In the genomic region with DNA sequence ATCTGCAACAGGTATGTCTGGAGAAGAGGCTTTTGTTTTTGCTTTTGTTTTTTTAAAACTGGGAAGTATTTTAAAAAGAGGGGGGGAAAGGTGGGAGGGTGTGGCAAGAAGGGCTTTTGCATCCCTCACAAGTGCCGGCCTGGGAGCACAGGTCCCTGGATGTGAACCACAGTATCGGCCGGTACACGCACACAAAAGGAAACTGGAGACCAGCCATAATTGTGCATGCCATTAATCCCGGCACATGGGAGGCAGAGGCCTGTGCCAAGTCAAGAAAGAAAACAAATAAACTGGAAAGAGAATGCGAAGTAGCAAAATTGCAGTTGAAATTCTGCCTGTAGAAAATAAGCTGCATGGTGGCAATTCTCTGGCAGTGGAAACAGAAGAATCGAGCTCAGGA, we compare ENCODE assay signal across 19 mouse cellular contexts. TPM values are rescaled to one million over a fixed set of nuclear protein-coding genes. Genes with fewer than 3 reads are reported as not detected.
DNase-seq lines count a peak whose midpoint lies in the region; ATAC-seq and TF ChIP-seq lines count a peak whose summit lies in the region.
"Had no signal": no experiment of that assay in that cellular context is flagged by ENCODE, and none has a peak within 500 bp of the region (broad histone marks: within the 10 kb centered on the region; RNA-seq: fewer than 3 reads in every experiment).

No protein-coding gene starts in this region.

- H3K27me3 ChIP-seq in heart, embryonic 16.5 days (ENCODE audit: control insufficient read depth, insufficient read depth, low read length), result no peaks in the 10 kb centered on the region
- no peaks in the 10 kb centered on the region for H3K27me3 ChIP-seq in heart, embryonic 10.5 days (ENCODE audit: insufficient read depth, poor library complexity, severe bottlenecking)
- H3K27me3 ChIP-seq: embryonic facial prominence, embryonic 13.5 days; embryonic facial prominence, embryonic 15.5 days; forebrain, embryonic 12.5 days had no signal

- H3K36me3 ChIP-seq in heart, embryonic 16.5 days (ENCODE audit: control insufficient read depth, insufficient read depth), result peaks cover 46% of the 10 kb centered on the region
- H3K36me3 ChIP-seq in heart, embryonic 10.5 days, result peaks cover 89% of the 10 kb centered on the region

- no peak overlapping the region for H3K4me2 ChIP-seq in heart, embryonic 16.5 days (ENCODE audit: low read depth, low read length)
- H3K4me2 ChIP-seq: embryonic facial prominence, embryonic 13.5 days; embryonic facial prominence, embryonic 15.5 days; forebrain, embryonic 12.5 days had no signal

- no peak for TF ChIP-seq CTCF in left cerebral cortex, adult 2 months (IDR thresholded peaks at IDR 0.05)

- intact Hi-C loops in left cerebral cortex, adult 2 months (cut with DNase I), result loop anchor here (5.0 kb wide), 1 partner anchor 94 kb away; no protein-coding TSS in a partner anchor
- intact Hi-C loops in left cerebral cortex, postnatal 14 days (cut with DNase I), result no loop called here

- peak overlapping the region; percentile 12; the same call in 1 of the 2 replicates for H3K27ac ChIP-seq in heart, embryonic 16.5 days (ENCODE audit: low read length)
- no peak overlapping the region for H3K27ac ChIP-seq in heart, embryonic 10.5 days
- peak overlapping the region; percentile 12; the same call in 1 of the 2 replicates for H3K27ac ChIP-seq in left cerebral cortex, adult 2 months
- H3K27ac ChIP-seq: embryonic facial prominence, embryonic 13.5 days; embryonic facial prominence, embryonic 15.5 days; forebrain, embryonic 10.5 days; forebrain, embryonic 12.5 days had no signal

- no peak overlapping the region for H3K4me3 ChIP-seq in heart, embryonic 16.5 days (ENCODE audit: low read length)
- no peak overlapping the region for H3K4me3 ChIP-seq in heart, embryonic 10.5 days
- H3K4me3 ChIP-seq in left cerebral cortex, adult 2 months, result no peak overlapping the region
- H3K4me3 ChIP-seq: embryonic facial prominence, embryonic 13.5 days; embryonic facial prominence, embryonic 15.5 days; erythroblast, embryonic 14.5 days; forebrain, embryonic 10.5 days; forebrain, embryonic 12.5 days had no signal

- no peaks in the 10 kb centered on the region for H3K4me1 ChIP-seq in heart, embryonic 16.5 days (ENCODE audit: control insufficient read depth, insufficient read depth, low read length)
- no peaks in the 10 kb centered on the region for H3K4me1 ChIP-seq in heart, embryonic 10.5 days
- H3K4me1 ChIP-seq: embryonic facial prominence, embryonic 13.5 days; embryonic facial prominence, embryonic 15.5 days; forebrain, embryonic 10.5 days; forebrain, embryonic 12.5 days had no signal

- WGBS in heart, embryonic 16.5 days, result 75% methylated on average over 7 of the region's 7 CpGs
- 94% methylated on average over 7 of the region's 7 CpGs for WGBS in heart, embryonic 10.5 days

- no peak for DNase-seq in heart, embryonic 10.5 days (ENCODE audit: low spot score)
- no peak for DNase-seq in left cerebral cortex, adult 2 months (ENCODE audit: extremely low spot score in 1 of 2, low spot score in 2 of 2)
- DNase-seq in left cerebral cortex, postnatal 14 days (ENCODE audit: low spot score in 2 of 2), result no peak
- DNase-seq: adrenal gland, adult 2 months; adrenal gland, postnatal 10 days; adrenal gland, postnatal 25 days; cerebellum, adult 11 months; cerebellum, adult 8-10 months; cerebellum, postnatal 14 days; cerebellum, postnatal 36 days; embryo, embryonic 11 days had no signal

- no peak for ATAC-seq in heart, embryonic 16.5 days (replicated peaks; ENCODE audit: extremely low read depth, insufficient read depth, low FRiP score)
- ATAC-seq: forebrain, embryonic 14.5 days; forebrain, embryonic 16.5 days had no signal

- no peak overlapping the region for H3K9ac ChIP-seq in heart, embryonic 16.5 days (ENCODE audit: low read length)
- H3K9ac ChIP-seq: embryonic facial prominence, embryonic 13.5 days; embryonic facial prominence, embryonic 15.5 days; forebrain, embryonic 12.5 days had no signal

- H3K9me3 ChIP-seq in heart, embryonic 16.5 days (replicated peaks; ENCODE audit: control insufficient read depth, low read length), result no peaks in the 10 kb centered on the region
- H3K9me3 ChIP-seq in heart, embryonic 10.5 days, result no peaks in the 10 kb centered on the region
- H3K9me3 ChIP-seq: embryonic facial prominence, embryonic 13.5 days; embryonic facial prominence, embryonic 15.5 days; forebrain, embryonic 10.5 days; forebrain, embryonic 12.5 days had no signal

RNA-seq across cellular contexts. Expression of a gene that starts 14.9 kb away (rescaled TPM):
- 42.5 and 48.1 TPM in 2 replicates for polyA plus RNA-seq in heart, embryonic 16.5 days (2015; fragmentation: Nextera tagmentation; extraction: Ambion mirVana)
- polyA plus RNA-seq in heart, embryonic 10.5 days (2016; fragmentation: Nextera tagmentation; extraction: Ambion mirVana), result 61.5 and 79.9 TPM in 2 replicates
- total RNA-seq in left cerebral cortex, adult 2 months (2021), result 10 to 100 TPM; 36.4 to 39.4 TPM
- 10 to 100 TPM; 29.5 to 31.4 TPM for total RNA-seq in left cerebral cortex, postnatal 14 days (2021)

RNA-seq across cellular contexts. Expression of a gene that starts 27.3 kb away (rescaled TPM):
- 11.7 and 12.4 TPM in 2 replicates for polyA plus RNA-seq in heart, embryonic 16.5 days (2015; fragmentation: Nextera tagmentation; extraction: Ambion mirVana)
- polyA plus RNA-seq in heart, embryonic 10.5 days (2016; fragmentation: Nextera tagmentation; extraction: Ambion mirVana), result 8.7 and 9.8 TPM in 2 replicates
- 10 to 100 TPM; 20.2 to 26.5 TPM for total RNA-seq in left cerebral cortex, adult 2 months (2021)
- total RNA-seq in left cerebral cortex, postnatal 14 days (2021), result 10 to 100 TPM in 1 of 2 experiments, 1 to 10 TPM in 1; 8.1 to 10.7 TPM

RNA-seq across cellular contexts. Expression of a gene that starts 38.2 kb away (rescaled TPM):
- polyA plus RNA-seq in heart, embryonic 16.5 days (2015; fragmentation: Nextera tagmentation; extraction: Ambion mirVana), result 0.22 and 0.26 TPM in 2 replicates
- 0.25 TPM in 1 of 2 replicates, not detected in the other for polyA plus RNA-seq in heart, embryonic 10.5 days (2016; fragmentation: Nextera tagmentation; extraction: Ambion mirVana)
- total RNA-seq in left cerebral cortex, adult 2 months (2021), result 1 to 10 TPM; 1.7 to 2.0 TPM
- total RNA-seq in left cerebral cortex, postnatal 14 days (2021), result 1 to 10 TPM; 3.0 to 4.1 TPM
- polyA plus RNA-seq: erythroblast, embryonic 14.5 days had no signal
